Mouse (Mus musculus): ENCODE results near the gene Kcmf1.
"Not testable (repeated sequence)": the region's sequence is repeated elsewhere in the genome, so short reads cannot be mapped to it uniquely, and the experiment has no call there.

Gene Kcmf1

DNA sequence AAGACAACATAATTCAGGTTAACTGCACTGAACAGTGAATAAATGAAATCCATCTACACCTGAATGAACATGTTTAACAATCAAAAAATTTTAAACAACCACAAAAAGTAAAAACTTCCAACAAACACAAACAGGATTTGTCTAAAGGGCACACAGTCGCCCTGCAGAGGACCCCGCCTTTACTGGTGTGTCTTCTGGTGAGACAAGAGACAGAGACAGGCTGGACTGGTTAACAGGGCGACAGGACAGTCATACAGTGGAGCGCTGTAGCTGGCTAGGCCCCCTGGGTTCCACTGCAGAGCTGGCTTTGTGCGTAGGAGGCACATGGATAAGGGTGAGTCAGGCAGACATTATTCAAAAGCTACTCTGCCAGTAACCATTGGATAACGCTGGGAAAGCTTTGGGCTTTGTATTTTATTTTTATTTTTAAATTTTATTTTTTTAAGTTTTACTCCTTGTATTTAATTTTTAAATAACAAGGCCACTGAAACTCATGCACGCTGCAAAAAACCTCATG lies 57.7 kb downstream of the Kcmf1 start:
- no peak for DNase-seq (ENCODE audit: low spot score)

DNA sequence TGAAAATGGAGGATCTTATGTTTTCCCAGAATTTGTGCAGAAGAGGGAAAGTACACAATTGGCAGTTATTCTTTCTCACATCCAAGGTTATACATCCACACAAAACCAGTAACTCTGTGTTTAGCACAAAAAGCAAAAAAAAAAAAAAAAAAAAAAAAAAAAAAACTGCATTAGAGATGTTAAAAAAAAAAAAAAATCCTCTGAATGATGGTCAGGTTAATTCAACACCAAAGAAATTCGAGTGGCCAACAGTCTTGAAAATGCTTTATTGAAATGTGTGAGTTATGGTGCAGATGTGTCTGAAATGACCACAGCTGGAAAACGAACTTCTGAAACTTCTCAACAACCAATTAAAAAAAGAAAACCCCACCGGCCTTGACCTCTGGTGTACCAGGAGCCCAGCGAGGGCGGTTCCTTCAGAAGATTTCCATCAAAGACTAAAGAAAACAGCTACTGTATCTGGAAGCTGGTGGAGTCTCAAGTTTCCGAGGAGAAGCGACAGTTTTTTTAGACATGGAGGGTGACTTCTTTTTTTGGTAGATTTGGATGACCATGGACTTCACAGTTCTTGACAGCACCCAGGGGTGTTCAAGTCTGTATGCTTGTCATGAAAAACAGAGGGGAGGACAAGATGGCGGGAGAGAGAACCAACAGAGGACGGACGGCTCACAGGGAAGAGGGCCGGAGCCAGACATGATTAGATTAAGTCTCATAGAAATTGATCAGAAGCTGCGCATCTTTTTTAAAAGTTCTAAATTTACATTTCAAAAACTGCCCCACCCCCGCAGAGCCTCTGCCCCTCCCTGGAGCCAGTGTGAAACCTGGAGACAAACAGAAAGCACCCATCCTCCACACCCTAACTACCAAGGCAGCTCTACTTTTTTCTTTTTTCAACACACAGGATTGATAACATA lies 58.7 kb downstream of the Kcmf1 start:
- no peak for DNase-seq (ENCODE audit: low spot score)

GRCm38 (mm10) chr6:72837756-72838155 lies 62.0 kb downstream of the Kcmf1 start:
- no peak for DNase-seq (ENCODE audit: low spot score)

GRCm38 (mm10) chr6:72834518-72834917 lies 65.3 kb downstream of the Kcmf1 start:
- no peak for DNase-seq (ENCODE audit: low spot score)

- no peak for DNase-seq (ENCODE audit: low spot score)
Observed at GRCm38 (mm10) chr6:72831858-72832257, 67.9 kb downstream of the Kcmf1 start.

GRCm38 (mm10) chr6:72831276-72831675 lies 68.5 kb downstream of the Kcmf1 start:
- peak; percentile 42 for DNase-seq (ENCODE audit: low spot score)

- no peak for DNase-seq (ENCODE audit: low spot score)
Observed at GRCm38 (mm10) chr6:72828857-72829256, 70.9 kb downstream of the Kcmf1 start.

- not testable (repeated sequence) for DNase-seq (ENCODE audit: low spot score)
Observed at GRCm38 (mm10) chr6:72828037-72828436, 71.7 kb downstream of the Kcmf1 start.

GRCm38 (mm10) chr6:72825762-72826161 lies 74.0 kb downstream of the Kcmf1 start:
- DNase-seq (ENCODE audit: low spot score) = no peak

- peak; percentile 21 for DNase-seq (ENCODE audit: low spot score)
Observed at GRCm38 (mm10) chr6:72824971-72825737, 74.6 kb downstream of the Kcmf1 start.

- no peak for DNase-seq (ENCODE audit: low spot score)
Observed at GRCm38 (mm10) chr6:72813456-72813855, 86.3 kb downstream of the Kcmf1 start.

DNA sequence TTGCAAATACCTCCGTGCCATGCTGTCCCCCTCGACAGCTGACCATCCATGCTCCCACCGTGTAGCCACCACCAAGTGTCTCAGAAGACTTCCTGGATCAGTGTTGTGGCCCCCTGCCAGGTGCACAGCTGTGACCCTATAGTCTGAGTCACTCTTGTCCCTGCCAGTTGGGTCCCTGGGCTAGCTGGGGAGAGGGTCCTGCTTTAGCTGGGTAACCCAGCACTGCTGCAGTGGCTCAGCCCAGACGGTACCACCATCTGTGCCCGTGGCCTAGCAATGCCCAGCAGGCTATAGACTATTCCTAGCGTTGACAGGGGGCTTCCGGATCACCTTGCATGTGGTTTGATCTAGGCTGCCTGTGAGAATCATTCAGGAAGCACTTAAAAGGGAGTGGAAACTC lies 89.5 kb downstream of the Kcmf1 start:
- DNase-seq (ENCODE audit: low spot score) = no peak

GRCm38 (mm10) chr6:72809522-72810149 lies 90.1 kb downstream of the Kcmf1 start:
- no peak for DNase-seq (ENCODE audit: low spot score)

- no peak for DNase-seq (ENCODE audit: low spot score)
Observed at GRCm38 (mm10) chr6:72808342-72808741, 91.4 kb downstream of the Kcmf1 start.

DNA sequence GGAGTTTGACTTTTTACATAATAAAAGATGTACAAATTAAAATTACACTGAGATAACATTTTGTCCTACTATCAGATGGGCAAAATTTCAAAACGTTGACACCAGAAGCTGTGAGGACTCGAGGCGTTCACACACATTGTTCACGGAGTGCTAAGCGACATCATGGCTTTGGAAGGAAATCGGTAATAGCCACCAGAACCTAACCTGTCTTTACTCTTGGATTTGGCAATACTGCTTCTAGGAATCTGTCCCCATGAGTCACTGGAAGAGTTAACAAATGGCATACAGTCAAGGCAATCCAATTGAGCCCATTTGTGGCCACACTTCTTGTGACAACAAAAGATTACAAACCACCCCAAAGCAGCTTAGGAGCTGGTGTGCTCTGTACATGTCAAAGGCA lies 96.1 kb downstream of the Kcmf1 start:
- DNase-seq (ENCODE audit: low spot score) = no peak

DNA sequence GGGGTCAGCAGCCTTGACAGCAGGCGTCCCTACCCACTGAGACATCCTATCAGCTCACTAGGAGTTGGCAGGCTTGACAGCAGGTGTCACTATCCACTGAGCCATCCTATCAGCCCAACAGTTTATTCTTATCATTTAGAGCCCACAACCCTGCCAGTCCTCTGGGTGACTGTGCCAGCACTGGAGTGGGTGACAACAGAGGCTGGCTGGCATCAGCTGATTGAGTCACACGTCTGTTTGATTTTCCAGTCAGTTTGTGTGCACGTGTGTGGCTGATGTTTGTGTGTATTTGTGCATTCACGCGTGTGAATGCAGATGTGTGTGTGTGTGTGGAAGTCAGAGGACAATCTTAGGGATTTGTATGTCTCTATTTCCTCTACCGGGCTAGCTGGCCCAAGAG lies 97.7 kb downstream of the Kcmf1 start:
- DNase-seq (ENCODE audit: low spot score) = no peak

DNA sequence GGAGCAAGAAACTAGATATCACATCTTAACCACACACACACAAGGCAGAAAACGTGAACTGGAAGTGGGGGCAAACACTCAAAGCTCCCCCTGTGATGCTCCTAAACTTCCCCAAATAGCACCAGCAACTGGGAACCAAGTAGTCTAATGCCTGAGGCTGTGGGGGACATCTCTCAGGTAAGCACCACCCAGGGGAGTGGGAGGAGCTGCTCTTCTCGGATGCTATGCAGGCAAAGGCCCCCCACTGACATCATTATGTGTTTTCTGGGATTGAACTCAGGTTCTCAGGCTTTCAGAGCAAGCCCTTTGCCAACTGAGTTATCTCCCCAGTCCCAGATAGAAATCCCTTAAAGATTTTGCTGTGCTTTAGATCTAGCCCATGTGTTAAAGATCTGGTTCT lies 99.1 kb downstream of the Kcmf1 start:
- DNase-seq (ENCODE audit: low spot score) = no peak

DNA sequence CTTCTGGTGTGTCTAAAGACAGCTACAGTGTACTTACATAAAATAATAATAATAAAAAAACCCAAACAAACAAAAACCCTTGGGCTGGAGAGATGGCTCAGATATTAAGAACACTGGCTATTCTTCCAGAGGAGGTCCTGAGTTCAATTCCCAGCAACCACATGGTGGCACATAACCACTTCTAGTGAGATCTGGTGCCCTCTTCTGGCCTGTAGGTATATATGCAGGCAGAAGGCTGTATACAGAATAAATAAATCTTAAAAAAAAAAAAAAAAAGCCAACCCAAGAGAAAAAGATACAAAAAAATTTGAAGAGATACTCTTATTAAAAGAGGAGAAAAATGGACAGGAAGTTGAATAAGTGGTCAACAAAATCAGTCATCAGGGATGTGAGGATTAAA lies 102.0 kb downstream of the Kcmf1 start:
- no peak for DNase-seq (ENCODE audit: low spot score)

DNA sequence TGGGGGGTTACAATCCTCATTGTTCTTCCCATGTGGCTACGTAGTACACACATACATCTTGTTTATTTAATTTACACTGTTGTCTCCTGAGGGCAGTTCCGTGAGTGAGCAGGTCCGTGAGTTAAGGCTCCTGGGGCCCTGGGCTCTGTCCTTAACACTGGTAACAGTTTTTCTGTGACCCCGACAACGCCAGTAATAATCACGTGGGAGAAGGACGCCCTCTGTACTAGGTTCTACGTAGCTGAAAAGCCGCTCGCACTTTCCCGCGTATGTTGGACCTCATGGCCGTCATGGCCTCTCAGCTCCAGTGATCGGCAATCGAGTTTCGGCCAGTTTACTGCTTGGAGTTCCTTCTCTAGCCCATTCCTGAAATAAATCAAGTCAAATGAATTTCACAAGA lies 104.3 kb downstream of the Kcmf1 start:
- DNase-seq (ENCODE audit: low spot score) = no peak

DNA sequence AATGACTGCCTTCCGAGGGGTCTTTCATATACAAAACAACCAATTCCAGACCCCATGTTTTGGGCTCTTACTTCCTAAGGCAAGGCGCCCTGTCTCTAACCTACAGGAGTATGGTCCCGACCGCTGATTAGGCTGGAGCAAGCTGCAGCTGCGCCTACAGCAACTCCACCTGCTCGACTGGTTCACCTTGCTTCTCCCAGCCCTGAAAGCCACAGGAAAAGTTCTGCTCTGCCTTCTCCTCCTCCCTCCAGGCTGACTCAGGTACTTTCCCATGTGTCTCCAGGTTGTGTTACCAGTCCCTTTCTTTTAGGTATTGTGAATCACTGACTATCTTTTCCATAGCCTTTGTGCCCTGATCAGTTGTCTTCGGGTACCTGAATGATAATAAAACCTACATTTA lies 104.9 kb downstream of the Kcmf1 start:
- DNase-seq (ENCODE audit: low spot score) = no peak

- DNase-seq (ENCODE audit: low spot score) = no peak
Observed at GRCm38 (mm10) chr6:72792641-72793040, 107.1 kb downstream of the Kcmf1 start.
